Mouse (Mus musculus): ENCODE data around the gene Rmdn2. TPM values are rescaled to one million over a fixed set of nuclear protein-coding genes. Genes with fewer than 3 reads are reported as not detected.

Rmdn2 gene
- polyA plus RNA-seq, 1 experiment from 2014 or later: 8.8 TPM

DNA sequence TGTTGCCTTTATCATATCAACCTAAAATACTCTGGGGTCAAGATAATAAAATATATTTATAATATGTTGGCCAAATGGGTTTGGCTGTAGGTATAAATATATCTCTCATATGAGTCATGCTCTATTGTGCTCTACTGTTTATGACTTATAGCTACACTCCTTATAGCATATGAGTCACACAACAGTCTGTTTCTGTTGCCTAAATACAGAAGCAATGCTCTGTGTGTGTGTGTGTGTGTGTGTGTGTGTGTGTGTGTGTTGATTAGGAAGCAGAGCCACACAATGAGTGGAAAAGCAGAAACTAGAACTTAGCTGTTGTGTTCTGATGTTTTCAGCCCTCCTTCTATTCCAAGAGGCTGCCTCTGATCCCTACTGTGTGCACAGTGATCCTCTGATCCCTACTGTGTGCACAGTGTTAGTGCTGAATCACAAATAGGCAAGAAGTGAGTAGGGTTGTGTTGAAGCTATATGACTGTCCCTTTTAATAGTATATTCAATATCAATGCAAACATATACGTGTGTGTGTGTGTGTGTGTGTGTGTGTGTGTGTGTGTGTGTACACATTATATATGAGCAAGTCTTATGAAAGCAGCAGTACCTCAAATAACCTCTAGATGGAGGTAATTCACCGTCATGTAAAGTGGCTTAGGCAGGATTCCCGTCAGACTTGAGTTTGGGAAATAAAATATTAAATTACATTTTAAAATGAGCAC is 51.9 kb downstream of the Rmdn2 start:
- Histone ChIP-seq H3K27ac (no peak overlapping the region), H3K9ac (no peak overlapping the region), H3K4me1 (replicated peaks) (no peaks in the 10 kb centered on the region), H3K4me3 (no peak overlapping the region), H3K36me3 (no peaks in the 10 kb centered on the region), H3K4me2 (no peak overlapping the region), H3K9me3 (no peaks in the 10 kb centered on the region), H3K27me3 (no peaks in the 10 kb centered on the region)
- WGBS: 31% methylated on average over 3 of the region's 3 CpGs
- no peak for ATAC-seq (ENCODE audit: low FRiP score)

GRCm38 (mm10) chr17:79664106-79664417 is 52.4 kb downstream of the Rmdn2 start:
- WGBS: 92% methylated on average over 2 of the region's 2 CpGs

DNA sequence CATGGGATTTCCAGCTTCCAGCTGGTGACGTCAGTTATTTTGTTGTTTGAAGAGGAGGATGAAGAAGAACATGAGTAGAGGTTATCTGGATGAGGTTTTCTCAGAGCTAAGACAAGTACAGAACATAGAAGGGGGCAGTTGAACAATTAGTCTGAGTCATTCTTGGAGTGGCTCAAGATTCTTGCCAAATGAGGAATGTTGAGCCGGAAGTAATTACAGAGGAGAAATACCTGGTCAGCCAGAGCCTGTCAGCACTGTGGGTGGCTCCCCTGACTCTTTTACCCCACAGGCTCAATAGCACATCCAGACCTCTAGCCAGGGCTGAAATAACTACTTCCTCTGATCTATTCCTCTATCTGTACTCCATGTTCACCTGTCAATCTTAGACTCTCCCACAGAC is 59.2 kb downstream of the Rmdn2 start:
- 81% methylated on average over 2 of the region's 2 CpGs for WGBS
- no peaks in the 10 kb centered on the region for H3K9me3 ChIP-seq

More at GRCm38 (mm10) chr17:79664106-79664417, 52.4 kb downstream of the Rmdn2 start:
- no peak for ATAC-seq (ENCODE audit: low FRiP score)
- H3K4me1 ChIP-seq (replicated peaks): no peaks in the 10 kb centered on the region
- no peaks in the 10 kb centered on the region for H3K36me3 ChIP-seq
- no peak overlapping the region for H3K9ac ChIP-seq
- no peak overlapping the region for H3K4me3 ChIP-seq
- H3K27ac ChIP-seq: no peak overlapping the region
- no peaks in the 10 kb centered on the region for H3K27me3 ChIP-seq
- H3K9me3 ChIP-seq: no peaks in the 10 kb centered on the region
- H3K4me2 ChIP-seq: no peak overlapping the region

GRCm38 (mm10) chr17:79695106-79695505 is 83.4 kb downstream of the Rmdn2 start:
- H3K4me1 ChIP-seq (replicated peaks): no peaks in the 10 kb centered on the region
- no peak for ATAC-seq (ENCODE audit: low FRiP score)
- no peak overlapping the region for H3K4me3 ChIP-seq
- no peak overlapping the region for H3K27ac ChIP-seq
- no peaks in the 10 kb centered on the region for H3K36me3 ChIP-seq
- H3K4me2 ChIP-seq: no peak overlapping the region
- no peak overlapping the region for H3K9ac ChIP-seq
- no peaks in the 10 kb centered on the region; the same call in 1 of the 2 replicates for H3K27me3 ChIP-seq
- H3K9me3 ChIP-seq: no peaks in the 10 kb centered on the region
- WGBS: 84% methylated on average over 4 of the region's 4 CpGs

More for the DNA sequence above, 59.2 kb downstream of the Rmdn2 start:
- no peak for ATAC-seq (ENCODE audit: low FRiP score)
- H3K36me3 ChIP-seq: no peaks in the 10 kb centered on the region
- H3K27ac ChIP-seq: no peak overlapping the region
- no peak overlapping the region for H3K4me3 ChIP-seq
- H3K9ac ChIP-seq: no peak overlapping the region
- no peaks in the 10 kb centered on the region for H3K4me1 ChIP-seq (replicated peaks)
- H3K27me3 ChIP-seq: no peaks in the 10 kb centered on the region
- no peak overlapping the region for H3K4me2 ChIP-seq

GRCm38 (mm10) chr17:79695541-79695940 is 83.9 kb downstream of the Rmdn2 start:
- WGBS: 93% methylated on average over 6 of the region's 6 CpGs
- H3K27ac ChIP-seq: no peak overlapping the region
- no peaks in the 10 kb centered on the region; the same call in 1 of the 2 replicates for H3K27me3 ChIP-seq
- no peak overlapping the region for H3K4me2 ChIP-seq
- no peaks in the 10 kb centered on the region for H3K36me3 ChIP-seq
- no peaks in the 10 kb centered on the region for H3K4me1 ChIP-seq (replicated peaks)
- no peak overlapping the region for H3K9ac ChIP-seq
- no peak overlapping the region for H3K4me3 ChIP-seq
- no peaks in the 10 kb centered on the region for H3K9me3 ChIP-seq
- ATAC-seq (ENCODE audit: low FRiP score): no peak

DNA sequence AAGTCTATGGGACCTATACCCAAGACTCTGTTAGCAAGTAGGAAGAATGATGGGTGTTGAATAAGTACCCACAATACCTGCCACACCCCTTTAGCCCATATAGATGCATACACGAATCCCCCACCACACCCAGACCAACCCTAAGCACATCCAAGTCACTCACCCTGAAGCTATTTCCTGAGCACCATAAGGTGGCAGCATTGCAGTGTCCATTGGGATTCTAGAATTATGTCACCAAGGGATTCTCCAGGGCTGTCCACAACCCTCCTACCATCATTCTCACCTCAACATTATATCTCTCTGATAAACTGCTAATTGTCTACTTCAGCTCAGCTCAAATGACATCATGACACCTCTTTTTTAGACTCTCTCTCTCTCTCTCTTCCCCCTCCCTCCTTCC is 87.5 kb downstream of the Rmdn2 start:
- no peak for ATAC-seq (ENCODE audit: low FRiP score)
- WGBS: 41% methylated on average over 1 of the region's 1 CpGs

GRCm38 (mm10) chr17:79700871-79701270 is 89.2 kb downstream of the Rmdn2 start:
- ATAC-seq (ENCODE audit: low FRiP score): no peak
- WGBS: 80% methylated on average over 5 of the region's 5 CpGs
- H3K4me3 ChIP-seq: no peak overlapping the region

More for the DNA sequence above, 87.5 kb downstream of the Rmdn2 start:
- Histone ChIP-seq H3K36me3 (no peaks in the 10 kb centered on the region), H3K27me3 (no peaks in the 10 kb centered on the region; the same call in 1 of the 2 replicates), H3K4me2 (no peak overlapping the region), H3K4me1 (replicated peaks) (no peaks in the 10 kb centered on the region), H3K9ac (no peak overlapping the region), H3K27ac (no peak overlapping the region), H3K4me3 (no peak overlapping the region), H3K9me3 (no peaks in the 10 kb centered on the region)

GRCm38 (mm10) chr17:79705671-79706455 is 94.2 kb downstream of the Rmdn2 start:
- Histone ChIP-seq H3K4me2 (no peak overlapping the region), H3K9me3 (no peaks in the 10 kb centered on the region), H3K36me3 (no peaks in the 10 kb centered on the region), H3K4me1 (replicated peaks) (no peaks in the 10 kb centered on the region), H3K4me3 (no peak overlapping the region), H3K27ac (no peak overlapping the region), H3K27me3 (peaks cover 45% of the 10 kb centered on the region), H3K9ac (no peak overlapping the region)
- ATAC-seq (ENCODE audit: low FRiP score): no peak
- WGBS: 80% methylated on average over 9 of the region's 9 CpGs

More at GRCm38 (mm10) chr17:79700871-79701270, 89.2 kb downstream of the Rmdn2 start:
- H3K27ac ChIP-seq: no peak overlapping the region
- H3K9ac ChIP-seq: no peak overlapping the region
- H3K36me3 ChIP-seq: no peaks in the 10 kb centered on the region
- H3K4me2 ChIP-seq: no peak overlapping the region
- H3K9me3 ChIP-seq: no peaks in the 10 kb centered on the region
- H3K27me3 ChIP-seq: peaks cover 9% of the 10 kb centered on the region
- no peaks in the 10 kb centered on the region for H3K4me1 ChIP-seq (replicated peaks)

- peaks cover 66% of the 10 kb centered on the region for H3K27me3 ChIP-seq
- H3K36me3 ChIP-seq: no peaks in the 10 kb centered on the region
- no peak for ATAC-seq (ENCODE audit: low FRiP score)
- H3K27ac ChIP-seq: no peak overlapping the region
- no peaks in the 10 kb centered on the region for H3K9me3 ChIP-seq
- WGBS: 10% methylated on average over 7 of the region's 7 CpGs
- H3K9ac ChIP-seq: no peak overlapping the region
- H3K4me2 ChIP-seq: no peak overlapping the region
- no peak overlapping the region for H3K4me3 ChIP-seq
- H3K4me1 ChIP-seq (replicated peaks): peaks cover 8% of the 10 kb centered on the region
Measured at GRCm38 (mm10) chr17:79708168-79708567, 96.5 kb downstream of the Rmdn2 start.

DNA sequence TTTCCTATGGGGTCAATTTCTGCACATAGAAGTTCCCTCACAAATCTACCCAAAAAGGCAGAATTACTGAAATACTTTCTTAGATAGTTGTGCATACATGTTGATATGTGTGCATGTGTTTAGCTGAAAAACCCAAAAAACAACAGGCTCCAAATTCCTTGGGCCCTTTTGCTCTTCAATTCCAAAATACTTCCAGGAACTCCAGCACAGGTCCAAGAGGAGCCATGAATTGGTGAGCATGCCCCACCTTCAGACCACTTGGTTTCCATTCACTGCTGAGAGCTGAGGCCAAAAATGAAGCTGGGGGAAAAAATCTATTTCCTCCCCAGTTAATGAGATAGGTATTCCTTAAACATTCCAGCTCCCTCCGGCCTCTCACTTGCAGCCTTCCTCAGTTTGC is 98.1 kb downstream of the Rmdn2 start:
- no peaks in the 10 kb centered on the region for H3K36me3 ChIP-seq
- H3K27ac ChIP-seq: no peak overlapping the region
- H3K4me1 ChIP-seq (replicated peaks): peaks cover 24% of the 10 kb centered on the region
- no peak overlapping the region for H3K4me2 ChIP-seq
- H3K9me3 ChIP-seq: no peaks in the 10 kb centered on the region
- WGBS: 54% methylated on average over 1 of the region's 1 CpGs
- H3K9ac ChIP-seq: no peak overlapping the region
- ATAC-seq (ENCODE audit: low FRiP score): no peak
- H3K27me3 ChIP-seq: peaks cover 81% of the 10 kb centered on the region
- no peak overlapping the region for H3K4me3 ChIP-seq

DNA sequence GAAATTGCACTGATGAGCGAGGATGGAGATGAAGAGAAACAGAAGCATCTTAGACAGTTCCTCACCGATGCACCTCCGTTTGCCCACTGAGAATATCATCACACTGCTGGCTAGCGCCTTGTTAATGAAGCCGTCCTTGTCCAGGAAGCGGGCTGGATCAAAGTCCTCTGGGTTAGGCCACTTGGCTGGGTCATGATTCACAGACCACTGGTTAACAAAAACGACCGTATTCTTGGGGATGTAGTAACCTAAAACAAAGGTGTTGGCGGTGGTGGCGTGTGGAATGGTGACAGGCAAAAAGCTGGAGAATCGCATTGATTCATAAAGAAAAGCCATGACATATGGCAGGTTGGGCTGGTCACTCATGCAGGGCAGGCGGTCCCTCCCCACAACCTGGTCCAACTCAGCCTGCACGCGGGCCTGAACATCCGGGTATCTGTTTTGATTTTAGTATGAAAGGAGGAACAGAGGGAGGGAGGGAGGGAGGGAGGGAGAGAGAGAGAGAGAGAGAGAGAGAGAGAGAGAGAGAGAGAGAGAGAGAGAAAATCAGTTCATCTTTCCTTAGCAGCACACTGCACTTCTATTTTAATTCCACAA is 98.7 kb downstream of the Rmdn2 start:
- 0 out of 2 replicates have a peak overlapping the region, but pooled peaks have one; percentile 8 for H3K4me2 ChIP-seq
- H3K9ac ChIP-seq: no peak overlapping the region
- no peaks in the 10 kb centered on the region for H3K36me3 ChIP-seq
- no peak overlapping the region for H3K4me3 ChIP-seq
- H3K27ac ChIP-seq: no peak overlapping the region
- H3K4me1 ChIP-seq (replicated peaks): peaks cover 30% of the 10 kb centered on the region
- no peaks in the 10 kb centered on the region for H3K9me3 ChIP-seq
- peaks cover 84% of the 10 kb centered on the region for H3K27me3 ChIP-seq
- WGBS: 9% methylated on average over 15 of the region's 15 CpGs
- ATAC-seq (ENCODE audit: low FRiP score): no peak

GRCm38 (mm10) chr17:79711944-79712343 is 100.3 kb downstream of the Rmdn2 start:
- no peak overlapping the region for H3K4me2 ChIP-seq
- peaks cover 38% of the 10 kb centered on the region for H3K4me1 ChIP-seq (replicated peaks)
- H3K9ac ChIP-seq: no peak overlapping the region
- no peak overlapping the region for H3K27ac ChIP-seq
- no peak for ATAC-seq (ENCODE audit: low FRiP score)
- H3K27me3 ChIP-seq: peaks cover 83% of the 10 kb centered on the region
- H3K36me3 ChIP-seq: no peaks in the 10 kb centered on the region
- 8% methylated on average over 6 of the region's 6 CpGs for WGBS
- no peak overlapping the region for H3K4me3 ChIP-seq
- H3K9me3 ChIP-seq: no peaks in the 10 kb centered on the region
